Mouse (Mus musculus) CH12F3 (cell line): ENCODE measurements around the gene Fgf12.

Experiments
- in situ Hi-C: fragments of 300-500 bp; cut with MboI; formaldehyde crosslinking; loops from 2 replicates; pipeline ENCODE4 v1.14.3; 2020; ENCODE audit warnings: low sequenced_read_pairs

The Fgf12 gene

GRCm38 (mm10) chr16:28752638-28753118 lies at the start of gene Fgf12:
TSS of gene Fgf12 (minus strand) at chr16:28753068.
- in situ Hi-C loops: no loop called here

GRCm38 (mm10) chr16:28793115-28793514 lies 40.2 kb upstream of the Fgf12 start:
- in situ Hi-C loops: no loop called here

GRCm38 (mm10) chr16:28770276-28770675 lies 17.4 kb upstream of the Fgf12 start:
- in situ Hi-C loops: no loop called here

- in situ Hi-C loops: no loop called here
Measured at GRCm38 (mm10) chr16:28761417-28761976, 8.6 kb upstream of the Fgf12 start.

- in situ Hi-C loops: no loop called here
Measured at GRCm38 (mm10) chr16:28753124-28753917, 453 bp upstream of the Fgf12 start.

GRCm38 (mm10) chr16:28734461-28734860 lies 18.4 kb downstream of the Fgf12 start:
- in situ Hi-C loops: no loop called here

- in situ Hi-C loops: no loop called here
Measured at GRCm38 (mm10) chr16:28726792-28727191, 26.1 kb downstream of the Fgf12 start.

GRCm38 (mm10) chr16:28706623-28707022 lies 46.2 kb downstream of the Fgf12 start:
- in situ Hi-C loops: no loop called here

GRCm38 (mm10) chr16:28700346-28700745 lies 52.5 kb downstream of the Fgf12 start:
- in situ Hi-C loops: no loop called here

- in situ Hi-C loops: no loop called here
Measured at GRCm38 (mm10) chr16:28696851-28697250, 56.0 kb downstream of the Fgf12 start.

GRCm38 (mm10) chr16:28694113-28694899 lies 58.6 kb downstream of the Fgf12 start:
- in situ Hi-C loops: no loop called here

- in situ Hi-C loops: no loop called here
Measured at GRCm38 (mm10) chr16:28688861-28689385, 63.9 kb downstream of the Fgf12 start.

- in situ Hi-C loops: no loop called here
Measured at GRCm38 (mm10) chr16:28681625-28682024, 71.2 kb downstream of the Fgf12 start.

GRCm38 (mm10) chr16:28668815-28669347 lies 84.0 kb downstream of the Fgf12 start:
- in situ Hi-C loops: no loop called here

GRCm38 (mm10) chr16:28652640-28653039 lies 100.2 kb downstream of the Fgf12 start:
- in situ Hi-C loops: no loop called here

GRCm38 (mm10) chr16:28650589-28650988 lies 102.3 kb downstream of the Fgf12 start:
- in situ Hi-C loops: no loop called here

- in situ Hi-C loops: no loop called here
Measured at GRCm38 (mm10) chr16:28645030-28645429, 107.8 kb downstream of the Fgf12 start.

GRCm38 (mm10) chr16:28631721-28632120 lies 121.1 kb downstream of the Fgf12 start:
- in situ Hi-C loops: no loop called here

GRCm38 (mm10) chr16:28630771-28631484 lies 121.9 kb downstream of the Fgf12 start:
- in situ Hi-C loops: no loop called here

- in situ Hi-C loops: no loop called here
Measured at GRCm38 (mm10) chr16:28626259-28626658, 126.6 kb downstream of the Fgf12 start.
